Mouse (Mus musculus): Measurements from ENCODE around the gene Tmem274.

DNA sequence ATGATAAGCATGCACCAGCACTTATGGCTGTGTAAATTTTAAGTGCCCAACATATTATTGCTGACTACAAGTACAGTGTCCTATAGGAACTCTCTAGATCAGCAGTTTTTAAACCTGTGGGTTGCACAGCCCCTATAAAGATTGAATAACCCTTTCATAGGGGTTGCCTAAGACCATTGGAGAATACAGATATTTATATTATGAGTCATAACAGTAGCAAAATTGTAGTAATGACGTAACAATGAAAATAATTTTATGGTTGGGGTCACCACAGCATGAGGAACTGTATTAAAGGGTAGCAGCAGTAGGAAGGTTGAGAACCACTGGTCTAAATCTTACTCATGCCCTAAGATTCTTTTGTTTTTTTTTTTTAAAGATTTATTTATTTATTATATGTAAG lies 17.8 kb upstream of the Tmem274 start:
- no peak for TF ChIP-seq USF1 (IDR thresholded peaks at IDR 0.05; ENCODE audit: low read depth)
- no peak for TF ChIP-seq CTCF (IDR thresholded peaks at IDR 0.05; ENCODE audit: control insufficient read depth, insufficient read depth, insufficient read length)
- no peak for TF ChIP-seq MYOD1 (IDR thresholded peaks at IDR 0.05; ENCODE audit: control insufficient read depth, insufficient read length, low read depth)
- TF ChIP-seq MAX (IDR thresholded peaks at IDR 0.05): no peak
- peak; percentile 73 for TF ChIP-seq CEBPB (IDR thresholded peaks at IDR 0.05; ENCODE audit: low read depth)

All from C2C12 (cell line).